9 mouse cellular contexts compared by ENCODE assay signal in the genomic region with DNA sequence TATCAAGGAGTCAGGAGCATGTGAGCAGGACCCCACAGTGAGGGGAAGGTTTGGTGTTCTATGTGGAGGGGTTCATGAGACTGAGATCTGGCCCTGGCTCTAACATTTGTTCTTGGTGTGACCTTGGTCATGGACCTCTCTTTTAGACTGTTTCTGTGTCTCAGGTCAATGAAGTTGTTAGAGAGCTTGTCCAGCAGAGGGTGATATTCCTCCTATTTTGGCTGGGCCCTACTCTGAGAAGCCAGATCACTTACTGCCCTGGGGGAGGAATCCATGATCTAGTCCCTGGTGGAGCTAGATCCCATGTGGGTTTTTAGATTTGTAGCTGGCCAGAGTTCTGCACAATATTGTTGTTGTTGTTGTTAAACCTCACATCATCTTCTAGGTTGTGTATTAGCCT. TPM values are rescaled to one million over a fixed set of nuclear protein-coding genes. Genes with fewer than 3 reads are reported as not detected.
A peak's percentile ranks its signal among the peaks of the same experiment; 100 is the strongest.
DNase-seq lines count a peak whose midpoint lies in the region; ATAC-seq and TF ChIP-seq lines count a peak whose summit lies in the region.
"Had no signal": no experiment of that assay in that cellular context is flagged by ENCODE, and none has a peak within 500 bp of the region (broad histone marks: within the 10 kb centered on the region; RNA-seq: fewer than 3 reads in every experiment).

No protein-coding gene starts in this region.

- peak; percentile 87 for DNase-seq in heart, adult 11 months
- DNase-seq in heart, embryonic 10.5 days (ENCODE audit: low spot score), result no peak
- peak; percentile 55 for DNase-seq in brain, adult 2 months (ENCODE audit: low read depth, low spot score)
- DNase-seq in heart, postnatal 10 days, result peak; percentile 51 to 61
- DNase-seq in layer of hippocampus, adult 2 months (ENCODE audit: low spot score in 2 of 2), result peak; percentile 14 to 20
- peak; percentile 22 for DNase-seq in retina, adult 2 months (ENCODE audit: low read depth, low spot score)

- H3ac ChIP-seq in C2C12 (ENCODE audit: control insufficient read depth, insufficient read length, low read depth), result no peak overlapping the region

- no peak overlapping the region for H3K4me3 ChIP-seq in heart, embryonic 10.5 days
- no peak overlapping the region for H3K4me3 ChIP-seq in C2C12 (ENCODE audit: insufficient read depth, poor library complexity, severe bottlenecking)
- no peak overlapping the region for H3K4me3 ChIP-seq in layer of hippocampus, adult 2 months
- H3K4me3 ChIP-seq in midbrain, embryonic 13.5 days (replicated peaks), result no peak overlapping the region

- intact Hi-C loops in heart, postnatal 10 days (cut with DNase I), result loop anchor here (1.0 to 10.0 kb wide), 6 partner anchors 97 to 806 kb away; no protein-coding TSS in a partner anchor

- no peak for ATAC-seq in midbrain, embryonic 13.5 days

- H3K9ac ChIP-seq in midbrain, embryonic 13.5 days (replicated peaks), result no peak overlapping the region

- H3K9me3 ChIP-seq in heart, embryonic 10.5 days, result no peaks in the 10 kb centered on the region
- no peaks in the 10 kb centered on the region for H3K9me3 ChIP-seq in midbrain, embryonic 13.5 days

- no peaks in the 10 kb centered on the region for H3K4me1 ChIP-seq in heart, embryonic 10.5 days
- no peaks in the 10 kb centered on the region for H3K4me1 ChIP-seq in midbrain, embryonic 13.5 days (replicated peaks)

- no peak overlapping the region for H3K4me2 ChIP-seq in midbrain, embryonic 13.5 days (replicated peaks)

- H3K27ac ChIP-seq in heart, embryonic 10.5 days, result no peak overlapping the region
- H3K27ac ChIP-seq in layer of hippocampus, adult 2 months, result no peak overlapping the region
- no peak overlapping the region for H3K27ac ChIP-seq in midbrain, embryonic 13.5 days

- no peaks in the 10 kb centered on the region for H3K79me2 ChIP-seq in C2C12 (ENCODE audit: control insufficient read depth, insufficient read depth)

- H3K79me3 ChIP-seq in C2C12 (ENCODE audit: low read depth), result no peaks in the 10 kb centered on the region

- no peaks in the 10 kb centered on the region; the same call in 1 of the 2 replicates for H3K27me3 ChIP-seq in heart, embryonic 10.5 days (ENCODE audit: insufficient read depth, poor library complexity, severe bottlenecking)
- H3K27me3 ChIP-seq in C2C12 (ENCODE audit: control insufficient read depth, insufficient read depth, insufficient read length), result no peaks in the 10 kb centered on the region
- no peaks in the 10 kb centered on the region for H3K27me3 ChIP-seq in midbrain, embryonic 13.5 days

- TF ChIP-seq CTCF in C2C12 (IDR thresholded peaks at IDR 0.05; ENCODE audit: control insufficient read depth, insufficient read depth, insufficient read length), result peak; percentile 50
- peak; percentile 74 for TF ChIP-seq CTCF in layer of hippocampus, adult 2 months (conservative IDR thresholded peaks at IDR 0.05)

- H3K36me3 ChIP-seq in heart, embryonic 10.5 days, result no peaks in the 10 kb centered on the region
- no peaks in the 10 kb centered on the region for H3K36me3 ChIP-seq in C2C12 (ENCODE audit: control insufficient read depth, insufficient read depth)
- H3K36me3 ChIP-seq in midbrain, embryonic 13.5 days, result no peaks in the 10 kb centered on the region

TF ChIP-seq in C2C12, 6 proteins besides CTCF, POLR2A, EP300 and RAD21:
- TF ChIP-seq MAX (IDR thresholded peaks at IDR 0.05), result no peak
- no peak for TF ChIP-seq FOSL1 (IDR thresholded peaks at IDR 0.05; ENCODE audit: insufficient read depth, low read length, poor library complexity, severe bottlenecking)
- no peak for TF ChIP-seq USF1 (IDR thresholded peaks at IDR 0.05; ENCODE audit: low read depth)
- no peak for TF ChIP-seq MYOG (IDR thresholded peaks at IDR 0.05; ENCODE audit: control insufficient read depth, extremely low read depth, insufficient read length)
- no peak for TF ChIP-seq MYOD1 (IDR thresholded peaks at IDR 0.05; ENCODE audit: control insufficient read depth, insufficient read length, low read depth)
- TF ChIP-seq CEBPB (IDR thresholded peaks at IDR 0.05; ENCODE audit: low read depth), result no peak

RNA-seq across cellular contexts. Expression of gene Gm11214, which starts 23.0 kb away (rescaled TPM):
- not detected in 2 replicates for polyA plus RNA-seq in heart, embryonic 10.5 days (2016; fragmentation: Nextera tagmentation; extraction: Ambion mirVana)
- not detected for polyA plus RNA-seq in C2C12 (2012; fragmentation: generic; extraction: Trizol)
- total RNA-seq in heart, postnatal 10 days (2021), result not detected
- not detected for total RNA-seq in layer of hippocampus, adult 2 months (2021)
- not detected in 2 replicates for polyA plus RNA-seq in midbrain, embryonic 13.5 days (2015; fragmentation: Nextera tagmentation; extraction: Ambion mirVana)
- polyA plus RNA-seq: stomach, embryonic 14.5 days had no signal

RNA-seq across cellular contexts. Expression of gene Tnfsf15, which starts 58.8 kb away (rescaled TPM):
- 0.14 and 0.19 TPM in 2 replicates for polyA plus RNA-seq in heart, embryonic 10.5 days (2016; fragmentation: Nextera tagmentation; extraction: Ambion mirVana)
- 0.06 TPM for polyA plus RNA-seq in C2C12 (2012; fragmentation: generic; extraction: Trizol)
- total RNA-seq in heart, postnatal 10 days (2021), result not detected
- total RNA-seq in layer of hippocampus, adult 2 months (2021), result not detected
- not detected in 2 replicates for polyA plus RNA-seq in midbrain, embryonic 13.5 days (2015; fragmentation: Nextera tagmentation; extraction: Ambion mirVana)
